Mouse (Mus musculus) ovary, postnatal 36 days (tissue): ENCODE measurements around the gene H6pd.
"Not testable (repeated sequence)": the region's sequence is repeated elsewhere in the genome, so short reads cannot be mapped to it uniquely, and the experiment has no call there.

Experiments
- DNase-seq: peaks from one replicate; pipeline ENCODE4 v3.0.0; 2022; ENCODE audit warnings: low spot score, mixed read lengths

H6pd gene

DNA sequence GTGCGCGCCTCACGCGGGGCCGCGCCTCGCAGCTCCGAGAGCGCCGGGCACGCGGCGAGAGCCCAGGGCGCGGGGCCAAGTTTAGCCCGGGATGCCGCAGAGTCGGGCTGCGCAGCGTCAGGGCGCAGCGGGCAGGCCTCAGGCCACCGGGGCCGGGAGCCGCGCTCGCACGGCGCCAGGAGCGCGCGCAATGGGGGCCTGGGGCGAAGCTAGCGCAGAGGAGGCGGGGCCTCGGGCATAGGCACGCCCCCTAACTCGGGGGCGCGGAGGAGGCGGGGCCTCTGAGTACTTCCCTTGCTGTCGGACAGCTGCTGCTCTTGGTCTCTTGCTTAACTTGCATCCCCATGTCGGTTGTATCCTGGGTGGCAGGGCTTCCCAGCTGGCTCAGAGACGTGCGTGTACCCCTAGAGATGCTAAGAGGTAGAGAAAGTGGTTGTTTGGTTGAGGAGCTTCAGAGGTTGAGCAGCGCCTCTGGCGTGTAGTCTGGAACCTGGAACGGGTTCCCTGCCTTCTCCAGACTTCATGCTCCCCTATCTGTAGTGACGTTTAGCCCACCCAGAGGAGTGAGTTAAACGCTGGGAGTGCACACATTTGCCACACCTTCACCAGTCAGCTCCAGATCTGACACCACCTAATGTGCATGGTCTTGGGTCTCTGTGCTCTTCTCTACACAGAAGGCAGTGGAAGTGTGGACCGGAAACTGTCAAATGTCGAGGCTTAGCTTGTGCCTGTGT lies at the start of gene H6pd:
Gene H6pd, minus strand, starts transcription at position 171 of the 734 bp plus-strand sequence.
- peak; percentile 93 for DNase-seq

GRCm38 (mm10) chr4:150057722-150058121 lies 48.9 kb upstream of the H6pd start:
- no peak for DNase-seq

GRCm38 (mm10) chr4:150056171-150056570 lies 47.3 kb upstream of the H6pd start:
- DNase-seq: no peak

DNA sequence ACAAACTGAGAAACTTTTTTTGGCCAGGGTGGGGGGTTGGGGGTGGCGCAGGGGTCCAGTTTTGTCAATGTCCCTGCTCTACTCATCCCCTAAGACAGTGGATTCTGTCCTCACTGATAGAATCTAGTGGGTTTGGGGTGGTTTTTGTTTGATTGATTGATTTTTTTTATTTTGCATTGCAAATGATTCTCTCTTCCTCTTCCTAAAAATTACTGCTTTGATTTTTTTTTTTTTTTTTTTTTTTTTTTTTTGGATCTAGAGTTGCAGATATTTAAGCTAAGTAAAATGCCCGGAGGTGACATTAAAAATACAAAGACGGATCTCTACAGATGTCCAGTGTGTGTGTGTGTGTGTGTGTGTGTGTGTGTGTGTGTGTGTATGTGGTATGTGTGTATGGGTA lies 43.6 kb upstream of the H6pd start:
- DNase-seq: no peak

DNA sequence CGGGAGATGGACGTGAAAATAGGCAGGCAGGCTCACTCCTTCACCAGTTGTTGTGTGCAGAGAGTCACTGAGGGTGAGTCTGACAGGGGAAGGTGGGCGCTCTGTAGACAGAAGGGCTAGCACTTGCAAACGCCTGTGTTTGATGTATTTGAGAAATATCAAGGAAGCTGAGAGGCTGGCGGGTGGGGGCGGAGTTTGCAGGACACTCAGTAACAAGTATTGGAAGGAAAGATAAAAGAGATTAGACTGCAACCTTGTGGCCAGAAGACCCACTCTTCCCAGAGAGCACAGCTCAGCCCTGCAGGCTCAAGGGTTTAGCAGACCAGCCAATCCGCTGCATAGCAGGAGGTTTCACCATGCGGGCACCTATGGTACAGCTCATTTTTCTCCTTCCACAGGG lies 42.7 kb upstream of the H6pd start:
- no peak for DNase-seq

GRCm38 (mm10) chr4:150049564-150050226 lies 40.9 kb upstream of the H6pd start:
- no peak for DNase-seq

DNA sequence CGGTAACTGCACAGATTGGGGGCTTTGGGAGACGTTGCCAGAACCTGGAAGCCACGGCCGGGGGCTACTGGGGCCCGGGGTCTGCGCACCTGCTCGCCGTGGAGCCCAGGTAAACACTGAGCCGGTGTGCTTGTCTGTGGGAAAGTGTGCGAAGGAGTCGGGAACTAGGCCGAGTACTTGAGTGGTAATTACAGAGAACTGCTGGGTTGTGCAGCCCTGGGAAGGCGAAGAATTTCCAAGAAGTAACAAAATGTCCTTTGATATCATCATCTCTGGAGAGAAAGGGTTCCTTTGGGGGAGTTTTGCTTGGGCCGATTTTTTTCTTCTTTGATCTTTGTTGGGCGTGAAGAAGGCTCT lies 40.3 kb upstream of the H6pd start:
- DNase-seq: no peak

DNA sequence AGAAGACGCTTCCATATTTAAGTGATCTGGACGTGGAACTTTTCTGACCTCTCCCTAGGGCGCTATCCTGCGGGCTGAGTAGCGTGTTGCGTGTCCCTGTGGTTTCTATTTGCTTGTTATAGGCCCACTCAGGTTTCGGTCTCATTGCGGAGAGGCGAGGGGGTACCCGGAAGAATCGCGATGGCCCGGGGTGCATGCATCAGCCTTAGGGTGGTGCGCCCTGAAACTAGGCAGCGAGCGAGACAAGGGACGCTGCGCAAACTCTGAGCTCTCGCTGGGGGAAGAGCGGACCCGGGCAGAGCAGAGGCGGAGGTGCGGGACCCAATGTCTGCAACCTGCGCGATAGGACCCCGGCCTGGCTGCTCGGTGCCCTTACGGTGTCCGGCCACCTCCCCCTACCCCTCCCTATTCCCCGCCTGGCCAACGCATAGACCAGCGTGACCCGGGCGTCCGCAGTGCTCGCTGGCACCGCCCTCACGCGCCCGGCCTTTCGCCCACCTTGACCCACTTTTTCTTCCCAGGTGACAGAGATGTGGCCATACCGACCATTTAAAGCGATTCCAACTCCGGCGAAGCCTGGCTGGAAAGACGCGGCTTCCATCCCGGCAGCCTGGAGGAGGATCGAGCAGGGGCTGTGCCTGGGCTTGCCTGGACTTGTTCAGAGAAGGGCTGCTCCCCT lies 39.8 kb upstream of the H6pd start:
- DNase-seq: peak; percentile 45

DNA sequence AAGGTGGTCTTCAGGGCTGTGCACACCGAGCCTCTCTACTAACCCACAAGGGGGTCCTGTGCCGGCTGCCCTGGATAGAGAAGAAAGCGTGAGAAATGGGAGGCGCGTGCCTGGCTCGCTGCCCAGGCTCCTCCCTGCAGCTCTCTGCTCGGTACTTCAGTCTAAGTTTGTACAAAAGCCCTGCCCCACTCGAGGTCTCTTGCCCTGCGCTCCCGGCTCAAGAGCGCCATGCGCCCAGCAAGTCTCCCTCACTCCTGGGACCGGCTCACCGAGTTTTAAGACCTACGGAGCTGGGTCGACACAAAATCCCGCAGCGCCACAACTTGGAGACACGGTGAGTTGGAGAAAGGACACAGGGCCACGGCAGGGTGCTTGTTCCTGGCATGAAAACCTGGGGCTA lies 39.2 kb upstream of the H6pd start:
- peak; percentile 69 for DNase-seq

DNA sequence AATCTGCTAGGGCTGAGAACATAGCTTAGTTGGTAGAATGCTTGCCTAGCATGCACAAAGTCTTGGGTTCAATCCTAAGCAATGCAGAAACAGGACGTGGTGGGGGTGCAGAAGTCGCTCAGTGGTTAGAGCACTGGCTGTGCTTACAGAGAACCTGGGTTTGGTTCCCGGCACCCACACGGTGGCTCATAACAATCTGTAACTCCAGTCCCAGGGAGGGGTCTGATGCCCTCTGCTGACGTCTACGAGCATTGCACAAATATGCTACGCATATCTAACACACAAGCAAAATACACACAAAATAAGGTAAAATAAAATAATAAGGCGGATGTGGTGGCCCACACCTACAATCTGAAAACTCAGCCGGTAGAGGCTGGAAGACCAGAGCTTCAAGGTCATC lies 34.8 kb upstream of the H6pd start:
- DNase-seq: no peak

- DNase-seq: no peak
Observed at GRCm38 (mm10) chr4:150041346-150042110, 32.7 kb upstream of the H6pd start.

GRCm38 (mm10) chr4:150040856-150041255 lies 32.0 kb upstream of the H6pd start:
- not testable (repeated sequence) for DNase-seq

GRCm38 (mm10) chr4:150040003-150040581 lies 31.3 kb upstream of the H6pd start:
- no peak for DNase-seq

GRCm38 (mm10) chr4:150038533-150038932 lies 29.7 kb upstream of the H6pd start:
- no peak for DNase-seq

- DNase-seq: no peak
Observed at GRCm38 (mm10) chr4:150036094-150036493, 27.3 kb upstream of the H6pd start.

GRCm38 (mm10) chr4:150035280-150035679 lies 26.5 kb upstream of the H6pd start:
- peak; percentile 85 for DNase-seq

- no peak for DNase-seq
Observed at GRCm38 (mm10) chr4:150033261-150033671, 24.4 kb upstream of the H6pd start.

DNA sequence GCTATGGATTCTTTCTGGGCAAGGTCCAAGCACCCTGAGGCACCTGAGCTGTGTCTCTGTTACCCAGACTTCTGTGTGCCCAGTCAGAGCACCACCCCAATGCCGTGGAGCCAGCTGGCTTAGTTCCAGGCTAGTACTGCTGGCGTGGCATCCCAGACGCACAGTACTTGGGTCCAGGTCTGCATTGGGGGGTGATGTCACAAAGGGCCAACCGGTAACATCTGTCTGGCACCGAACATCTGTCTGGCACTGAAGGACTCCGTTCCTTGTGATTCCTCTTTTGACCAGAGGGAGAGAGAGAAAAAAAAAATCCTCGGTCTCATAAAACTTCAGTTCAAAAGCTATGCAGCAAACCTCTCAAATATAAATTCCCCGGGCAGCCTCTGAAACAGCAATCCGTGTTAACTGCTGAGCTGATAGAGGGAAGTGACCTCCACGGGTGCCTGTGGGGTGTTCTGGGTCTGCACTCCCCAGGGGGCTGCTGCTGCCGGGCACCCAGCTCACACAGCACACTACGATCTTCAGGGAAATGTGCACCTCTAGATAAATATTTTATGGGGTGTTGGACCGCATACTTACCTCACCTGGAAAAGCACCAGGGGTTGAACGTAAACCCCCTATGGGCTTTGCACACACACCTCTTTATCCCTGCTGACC lies 22.5 kb upstream of the H6pd start:
- no peak for DNase-seq

- peak; percentile 30 for DNase-seq
Observed at GRCm38 (mm10) chr4:150030449-150031233, 21.8 kb upstream of the H6pd start.

DNA sequence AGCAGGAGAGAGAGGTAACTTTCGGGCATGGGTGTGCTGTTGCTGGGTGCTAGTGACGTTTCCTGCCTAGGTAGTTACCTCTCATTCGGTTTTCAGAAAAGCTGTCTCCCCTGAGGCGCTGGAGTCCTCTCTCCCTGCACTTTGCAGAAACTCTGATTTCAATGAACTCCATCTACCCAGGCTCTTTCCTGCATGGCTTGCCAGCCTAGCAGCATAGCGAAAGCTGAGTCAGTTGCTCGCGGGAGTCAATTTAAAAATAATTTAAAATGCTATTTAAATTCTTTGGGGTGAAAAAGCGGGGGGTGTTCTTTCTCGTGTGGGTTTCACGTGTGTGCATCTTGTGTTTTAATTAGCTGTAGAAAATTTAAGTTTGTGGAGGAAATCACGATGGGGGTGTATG lies 21.1 kb upstream of the H6pd start:
- DNase-seq: no peak

GRCm38 (mm10) chr4:150023518-150023917 lies 14.7 kb upstream of the H6pd start:
- no peak for DNase-seq
